21 mouse cellular contexts compared by ENCODE assay signal in genomic region chr15:12833385-12833784, GRCm38 (mm10). TPM values are rescaled to one million over a fixed set of nuclear protein-coding genes. Genes with fewer than 3 reads are reported as not detected.
DNase-seq lines count a peak whose midpoint lies in the region; ATAC-seq lines count a peak whose summit lies in the region.
"Had no signal": no experiment of that assay in that cellular context is flagged by ENCODE, and none has a peak within 500 bp of the region (broad histone marks: within the 10 kb centered on the region; RNA-seq: fewer than 3 reads in every experiment).

No protein-coding gene starts in this region.

- H3K36me3 ChIP-seq in hindbrain, embryonic 16.5 days (ENCODE audit: control insufficient read depth, insufficient read depth, low read length) = peaks cover 48% of the 10 kb centered on the region
- peaks cover 90% of the 10 kb centered on the region for H3K36me3 ChIP-seq in hindbrain, embryonic 10.5 days
- H3K36me3 ChIP-seq in neural tube, embryonic 14.5 days (ENCODE audit: control insufficient read depth, insufficient read depth, low read length) = peaks cover 45% of the 10 kb centered on the region

- H3K27me3 ChIP-seq in hindbrain, embryonic 16.5 days (replicated peaks; ENCODE audit: control insufficient read depth, insufficient read depth, low read length) = no peaks in the 10 kb centered on the region
- H3K27me3 ChIP-seq in hindbrain, embryonic 10.5 days (ENCODE audit: insufficient read depth, poor library complexity, severe bottlenecking) = no peaks in the 10 kb centered on the region
- H3K27me3 ChIP-seq in neural tube, embryonic 14.5 days (ENCODE audit: control insufficient read depth, insufficient read depth, low read length) = no peaks in the 10 kb centered on the region
- H3K27me3 ChIP-seq: CH12.LX; embryonic facial prominence, embryonic 12.5 days; forebrain, embryonic 13.5 days; Patski had no signal

- H3K27ac ChIP-seq in hindbrain, embryonic 16.5 days (ENCODE audit: low read depth, low read length) = no peak overlapping the region
- H3K27ac ChIP-seq in hindbrain, embryonic 10.5 days = no peak overlapping the region
- H3K27ac ChIP-seq in neural tube, embryonic 14.5 days (ENCODE audit: low read depth, low read length) = no peak overlapping the region
- H3K27ac ChIP-seq: embryonic facial prominence, embryonic 12.5 days; forebrain, embryonic 13.5 days had no signal

- intact Hi-C loops in heart, postnatal 36 days (cut with DNase I) = no loop called here

- no peaks in the 10 kb centered on the region for H3K4me1 ChIP-seq in hindbrain, embryonic 16.5 days (ENCODE audit: control insufficient read depth, insufficient read depth, low read depth, low read length)
- H3K4me1 ChIP-seq in hindbrain, embryonic 10.5 days (replicated peaks) = no peaks in the 10 kb centered on the region
- H3K4me1 ChIP-seq in neural tube, embryonic 14.5 days (ENCODE audit: control insufficient read depth, insufficient read depth, low read length) = no peaks in the 10 kb centered on the region
- H3K4me1 ChIP-seq: embryonic facial prominence, embryonic 12.5 days; forebrain, embryonic 13.5 days had no signal

- no peak overlapping the region for H3K9ac ChIP-seq in hindbrain, embryonic 16.5 days (ENCODE audit: low read depth, low read length)
- no peak overlapping the region for H3K9ac ChIP-seq in neural tube, embryonic 14.5 days (replicated peaks; ENCODE audit: low read depth, low read length)
- H3K9ac ChIP-seq: embryonic facial prominence, embryonic 12.5 days; forebrain, embryonic 13.5 days; forebrain, postnatal 0 days had no signal

- H3K4me3 ChIP-seq in hindbrain, embryonic 16.5 days (ENCODE audit: low read length) = no peak overlapping the region
- no peak overlapping the region for H3K4me3 ChIP-seq in hindbrain, embryonic 10.5 days
- H3K4me3 ChIP-seq in neural tube, embryonic 14.5 days (ENCODE audit: low read depth, low read length) = no peak overlapping the region
- H3K4me3 ChIP-seq: embryonic facial prominence, embryonic 12.5 days; forebrain, embryonic 13.5 days had no signal

- 97% methylated on average over 31 of the region's 31 CpGs for WGBS in hindbrain, embryonic 16.5 days
- 98% methylated on average over 31 of the region's 31 CpGs for WGBS in hindbrain, embryonic 10.5 days
- WGBS in neural tube, embryonic 14.5 days = 98% methylated on average over 31 of the region's 31 CpGs

- H3K9me3 ChIP-seq in hindbrain, embryonic 16.5 days (ENCODE audit: control insufficient read depth, low read length) = no peaks in the 10 kb centered on the region
- H3K9me3 ChIP-seq in hindbrain, embryonic 10.5 days = no peaks in the 10 kb centered on the region
- H3K9me3 ChIP-seq in neural tube, embryonic 14.5 days (ENCODE audit: control insufficient read depth, low read length) = no peaks in the 10 kb centered on the region
- H3K9me3 ChIP-seq: embryonic facial prominence, embryonic 12.5 days; forebrain, embryonic 13.5 days had no signal

- no peak overlapping the region for H3K4me2 ChIP-seq in hindbrain, embryonic 16.5 days (ENCODE audit: low read length)
- H3K4me2 ChIP-seq in neural tube, embryonic 14.5 days (ENCODE audit: low read depth, low read length) = no peak overlapping the region
- H3K4me2 ChIP-seq: embryonic facial prominence, embryonic 12.5 days; forebrain, embryonic 13.5 days had no signal

- DNase-seq in hindbrain, embryonic 10.5 days (ENCODE audit: low spot score) = no peak
- no peak for DNase-seq in neural tube, embryonic 10.5 days (ENCODE audit: extremely low spot score, low spot score)
- peak; percentile 90 for DNase-seq in ES-CJ7 (ENCODE audit: low read depth, low spot score)
- DNase-seq in testis, postnatal 14 days (ENCODE audit: low spot score) = peak; percentile 67
- DNase-seq in heart, postnatal 36 days = no peak
- DNase-seq: adrenal gland, adult 8-10 months; adrenal gland, postnatal 36 days; cerebellum, adult 2 months; cerebellum, postnatal 10 days; embryo, embryonic 11 days; forebrain, postnatal 0 days; gastrocnemius, postnatal 25 days; heart, postnatal 10 days; kidney, adult 2 months had no signal

- ATAC-seq in hindbrain, embryonic 16.5 days = peak; percentile 30; the same call in 1 of the 2 replicates
- ATAC-seq in neural tube, embryonic 14.5 days (ENCODE audit: low read depth) = 0 out of 2 replicates have a peak, but pooled peaks have one; percentile 9
- ATAC-seq: forebrain, postnatal 0 days; intestine, embryonic 16.5 days; Patski had no signal

RNA-seq across cellular contexts. Expression of gene Drosha, which starts 8.8 kb away (rescaled TPM):
- polyA plus RNA-seq in hindbrain, embryonic 16.5 days (2015; fragmentation: Nextera tagmentation; extraction: Ambion mirVana) = 42.7 and 56.4 TPM in 2 replicates
- 66.8 and 72.1 TPM in 2 replicates for polyA plus RNA-seq in hindbrain, embryonic 10.5 days (2016; fragmentation: Nextera tagmentation; extraction: Ambion mirVana)
- polyA plus RNA-seq in neural tube, embryonic 14.5 days (2014; fragmentation: Nextera tagmentation; extraction: Ambion mirVana) = 55.8 and 61.7 TPM in 2 replicates
- 10 to 100 TPM; 35.8 to 39.0 TPM for total RNA-seq in heart, postnatal 36 days (2021)

RNA-seq across cellular contexts. Expression of gene 6030458C11Rik, which starts 8.9 kb away (rescaled TPM):
- 28.8 and 33.7 TPM in 2 replicates for polyA plus RNA-seq in hindbrain, embryonic 16.5 days (2015; fragmentation: Nextera tagmentation; extraction: Ambion mirVana)
- polyA plus RNA-seq in hindbrain, embryonic 10.5 days (2016; fragmentation: Nextera tagmentation; extraction: Ambion mirVana) = 39.7 and 42.3 TPM in 2 replicates
- polyA plus RNA-seq in neural tube, embryonic 14.5 days (2014; fragmentation: Nextera tagmentation; extraction: Ambion mirVana) = 37.5 and 39.4 TPM in 2 replicates
- total RNA-seq in heart, postnatal 36 days (2021) = 10 to 100 TPM; 12.5 to 13.7 TPM

Comparison
In these comparisons a context has a peak if more than half of its experiments do, and no peak if none do; other contexts are left out.
1. DNase-seq: peak in ES-CJ7 (single experiment) and testis, postnatal 14 days (single experiment); none in hindbrain, embryonic 10.5 days (single experiment), neural tube, embryonic 10.5 days (single experiment) and heart, postnatal 36 days (0 of 2).